Mouse (Mus musculus): Measurements from ENCODE around the gene Rbm5.

DNA sequence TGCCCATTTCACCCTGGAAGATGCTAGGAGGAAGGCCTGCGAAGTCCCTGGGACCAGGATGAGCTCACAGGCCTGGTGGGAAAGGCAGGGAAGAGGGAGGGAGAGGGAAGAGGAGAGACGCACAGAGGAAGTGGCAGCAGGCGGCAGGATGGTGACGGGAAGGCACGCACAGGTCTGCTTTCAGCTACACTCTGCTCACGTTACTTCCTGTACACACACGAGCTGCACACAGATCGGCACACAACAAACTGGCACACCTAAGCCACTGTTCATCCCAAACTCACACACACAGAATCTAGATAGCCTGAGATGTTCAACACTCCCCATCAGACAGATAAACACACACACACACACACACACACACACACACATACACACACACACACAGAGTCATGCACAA, 80.4 kb downstream of the Rbm5 start:
- no peak for TF ChIP-seq CTCF (IDR thresholded peaks at IDR 0.05; ENCODE audit: borderline replicate concordance, control insufficient read depth, extremely low read depth, insufficient read depth, low read length, poor library complexity)
- TF ChIP-seq POLR2A (IDR thresholded peaks at IDR 0.05; ENCODE audit: control insufficient read depth, extremely low read depth, insufficient read depth, low read length, poor library complexity) = no peak
